ENCODE assay signal across 19 mouse cellular contexts in the genomic region with DNA sequence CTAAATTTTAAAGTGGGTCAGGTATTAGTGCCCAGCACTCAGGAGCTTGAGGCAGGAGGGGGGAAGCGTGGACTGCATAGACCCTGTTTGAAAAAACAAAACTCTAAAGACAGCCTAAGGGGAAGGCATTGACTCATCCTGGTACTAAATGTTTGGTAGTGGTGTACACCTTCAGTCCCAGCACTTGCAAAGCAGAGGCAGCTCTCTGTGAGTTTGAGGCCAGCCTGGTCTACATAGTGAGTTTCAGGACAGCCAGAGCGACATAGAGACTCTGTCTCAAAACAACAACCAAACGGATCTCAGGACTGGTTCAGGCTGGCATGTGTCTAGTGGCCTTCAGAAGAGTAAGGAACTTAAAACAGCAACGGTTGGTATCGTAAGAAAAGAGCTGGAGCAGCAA. TPM values are rescaled to one million over a fixed set of nuclear protein-coding genes. Genes with fewer than 3 reads are reported as not detected.
DNase-seq lines count a peak whose midpoint lies in the region; ATAC-seq and TF ChIP-seq lines count a peak whose summit lies in the region.
"Had no signal": no experiment of that assay in that cellular context is flagged by ENCODE, and none has a peak within 500 bp of the region (broad histone marks: within the 10 kb centered on the region; RNA-seq: fewer than 3 reads in every experiment).

No protein-coding gene starts in this region.

- no peak overlapping the region for H3K27ac ChIP-seq in forebrain, embryonic 12.5 days
- H3K27ac ChIP-seq in forebrain, embryonic 15.5 days (replicated peaks) = no peak overlapping the region
- no peak overlapping the region for H3K27ac ChIP-seq in hindbrain, embryonic 13.5 days
- H3K27ac ChIP-seq in hindbrain, embryonic 11.5 days (ENCODE audit: low read depth, low read length) = no peak overlapping the region
- no peak overlapping the region for H3K27ac ChIP-seq in hindbrain, postnatal 0 days
- H3K27ac ChIP-seq: lung, embryonic 15.5 days had no signal

- DNase-seq in hindbrain, embryonic 11.5 days (ENCODE audit: low spot score) = no peak
- peak; percentile 52 for DNase-seq in A20 (ENCODE audit: low read depth, low spot score)
- DNase-seq in hindbrain, postnatal 0 days (ENCODE audit: low spot score) = no peak
- no peak for DNase-seq in cerebellum, adult 9-10 months
- DNase-seq in kidney, adult 11 months = no peak
- DNase-seq: adrenal gland, adult 8-10 months; cerebellum, postnatal 10 days; gastrocnemius, postnatal 10 days; heart, postnatal 14 days; kidney, adult 9 months; liver; retina, postnatal 1 day; spleen, adult 18-20 months; thymus, postnatal 25 days had no signal

- H3K9ac ChIP-seq in forebrain, embryonic 12.5 days = no peak overlapping the region
- no peak overlapping the region for H3K9ac ChIP-seq in forebrain, embryonic 15.5 days (replicated peaks)
- H3K9ac ChIP-seq in hindbrain, embryonic 13.5 days = 0 out of 2 replicates have a peak overlapping the region, but pooled peaks have one; percentile 40
- H3K9ac ChIP-seq in hindbrain, embryonic 11.5 days (ENCODE audit: low read depth, low read length) = no peak overlapping the region
- no peak overlapping the region for H3K9ac ChIP-seq in hindbrain, postnatal 0 days (replicated peaks; ENCODE audit: low read length)
- H3K9ac ChIP-seq: lung, embryonic 15.5 days had no signal

- no peak for TF ChIP-seq CTCF in hindbrain, postnatal 0 days (IDR thresholded peaks at IDR 0.05; ENCODE audit: low read depth)

- 82% methylated on average over 5 of the region's 5 CpGs for WGBS in forebrain, embryonic 12.5 days
- 72% methylated on average over 5 of the region's 5 CpGs for WGBS in forebrain, embryonic 15.5 days
- 77% methylated on average over 5 of the region's 5 CpGs for WGBS in hindbrain, embryonic 13.5 days
- 76% methylated on average over 5 of the region's 5 CpGs for WGBS in hindbrain, embryonic 11.5 days
- WGBS in hindbrain, postnatal 0 days = 63% methylated on average over 5 of the region's 5 CpGs

- no peak for ATAC-seq in forebrain, embryonic 12.5 days (ENCODE audit: low FRiP score)
- ATAC-seq in forebrain, embryonic 15.5 days (replicated peaks) = no peak
- ATAC-seq in hindbrain, embryonic 13.5 days (ENCODE audit: low FRiP score) = no peak
- no peak for ATAC-seq in hindbrain, embryonic 11.5 days (ENCODE audit: low FRiP score)
- no peak for ATAC-seq in hindbrain, postnatal 0 days

- peak overlapping the region; percentile 10; the same call in 1 of the 2 replicates for H3K4me2 ChIP-seq in forebrain, embryonic 12.5 days
- H3K4me2 ChIP-seq in forebrain, embryonic 15.5 days (replicated peaks) = no peak overlapping the region; the same call in 1 of the 2 replicates
- H3K4me2 ChIP-seq in hindbrain, embryonic 13.5 days = peak overlapping the region; percentile 44; the same call in 1 of the 2 replicates
- no peak overlapping the region for H3K4me2 ChIP-seq in hindbrain, embryonic 11.5 days (replicated peaks; ENCODE audit: low read depth, low read length)
- H3K4me2 ChIP-seq in hindbrain, postnatal 0 days (ENCODE audit: low read depth, low read length) = peak overlapping the region; percentile 80
- H3K4me2 ChIP-seq: lung, embryonic 15.5 days had no signal

- H3K36me3 ChIP-seq in forebrain, embryonic 12.5 days (replicated peaks) = no peaks in the 10 kb centered on the region
- H3K36me3 ChIP-seq in forebrain, embryonic 15.5 days = no peaks in the 10 kb centered on the region
- H3K36me3 ChIP-seq in hindbrain, embryonic 13.5 days = no peaks in the 10 kb centered on the region
- H3K36me3 ChIP-seq in hindbrain, embryonic 11.5 days (ENCODE audit: control insufficient read depth, insufficient read depth, low read length) = no peaks in the 10 kb centered on the region
- no peaks in the 10 kb centered on the region for H3K36me3 ChIP-seq in hindbrain, postnatal 0 days (ENCODE audit: insufficient read depth, low read length)
- H3K36me3 ChIP-seq: lung, embryonic 15.5 days had no signal

- H3K4me3 ChIP-seq in forebrain, embryonic 12.5 days (replicated peaks) = no peak overlapping the region
- no peak overlapping the region for H3K4me3 ChIP-seq in forebrain, embryonic 15.5 days
- H3K4me3 ChIP-seq in hindbrain, embryonic 13.5 days = no peak overlapping the region
- H3K4me3 ChIP-seq in hindbrain, embryonic 11.5 days (ENCODE audit: low read depth, low read length) = no peak overlapping the region
- no peak overlapping the region for H3K4me3 ChIP-seq in hindbrain, postnatal 0 days (ENCODE audit: low read length)
- H3K4me3 ChIP-seq: lung, embryonic 15.5 days; megakaryocyte, embryonic 14.5 days had no signal

- peaks cover 52% of the 10 kb centered on the region for H3K4me1 ChIP-seq in forebrain, embryonic 12.5 days
- H3K4me1 ChIP-seq in forebrain, embryonic 15.5 days = peaks cover 61% of the 10 kb centered on the region
- H3K4me1 ChIP-seq in hindbrain, embryonic 13.5 days (replicated peaks) = peaks cover 54% of the 10 kb centered on the region
- H3K4me1 ChIP-seq in hindbrain, embryonic 11.5 days (replicated peaks; ENCODE audit: control insufficient read depth, insufficient read depth, low read length) = no peaks in the 10 kb centered on the region; the same call in 1 of the 2 replicates
- peaks cover 31% of the 10 kb centered on the region for H3K4me1 ChIP-seq in hindbrain, postnatal 0 days (ENCODE audit: insufficient read depth, low read length)

- H3K27me3 ChIP-seq in forebrain, embryonic 12.5 days = no peaks in the 10 kb centered on the region
- H3K27me3 ChIP-seq in forebrain, embryonic 15.5 days = no peaks in the 10 kb centered on the region
- no peaks in the 10 kb centered on the region for H3K27me3 ChIP-seq in hindbrain, embryonic 13.5 days
- H3K27me3 ChIP-seq in hindbrain, embryonic 11.5 days (ENCODE audit: control insufficient read depth, insufficient read depth, low read length) = no peaks in the 10 kb centered on the region
- H3K27me3 ChIP-seq in hindbrain, postnatal 0 days (ENCODE audit: insufficient read depth, low read length) = no peaks in the 10 kb centered on the region
- H3K27me3 ChIP-seq: lung, embryonic 15.5 days had no signal

- H3K9me3 ChIP-seq in forebrain, embryonic 12.5 days = no peaks in the 10 kb centered on the region
- H3K9me3 ChIP-seq in forebrain, embryonic 15.5 days = no peaks in the 10 kb centered on the region
- no peaks in the 10 kb centered on the region for H3K9me3 ChIP-seq in hindbrain, embryonic 13.5 days
- H3K9me3 ChIP-seq in hindbrain, embryonic 11.5 days (ENCODE audit: control insufficient read depth, low read length) = no peaks in the 10 kb centered on the region
- no peaks in the 10 kb centered on the region for H3K9me3 ChIP-seq in hindbrain, postnatal 0 days (ENCODE audit: low read length)
- H3K9me3 ChIP-seq: lung, embryonic 15.5 days; megakaryocyte, embryonic 14.5 days had no signal

RNA-seq across cellular contexts. Expression of a gene that starts 4.7 kb away (rescaled TPM):
- 123 and 124 TPM in 2 replicates for polyA plus RNA-seq in forebrain, embryonic 12.5 days (2016; fragmentation: Nextera tagmentation; extraction: Ambion mirVana)
- 135 and 141 TPM in 2 replicates for polyA plus RNA-seq in forebrain, embryonic 15.5 days (2015; fragmentation: Nextera tagmentation; extraction: Ambion mirVana)
- polyA plus RNA-seq in hindbrain, embryonic 13.5 days (2015; fragmentation: Nextera tagmentation; extraction: Ambion mirVana) = 155 and 169 TPM in 2 replicates
- polyA plus RNA-seq in hindbrain, embryonic 11.5 days (2014; fragmentation: Nextera tagmentation; extraction: Ambion mirVana) = 113 and 173 TPM in 2 replicates
- total RNA-seq in hindbrain, postnatal 0 days (2014; rRNA removed) = 322 and 420 TPM in 2 replicates
- 210 and 213 TPM in 2 replicates for polyA plus RNA-seq in hindbrain, postnatal 0 days (2015; fragmentation: Nextera tagmentation; extraction: Ambion mirVana)

Comparison
In these comparisons a context has a peak if more than half of its experiments do, and no peak if none do; other contexts are left out.
1. H3K4me2 ChIP-seq: peak in forebrain, embryonic 12.5 days (single experiment), hindbrain, embryonic 13.5 days (single experiment) and hindbrain, postnatal 0 days (single experiment); none in forebrain, embryonic 15.5 days (single experiment) and hindbrain, embryonic 11.5 days (single experiment).